Mouse (Mus musculus): ENCODE data around the gene Ptpn3. TPM values are rescaled to one million over a fixed set of nuclear protein-coding genes. Genes with fewer than 3 reads are reported as not detected.

Ptpn3 gene
- polyA plus RNA-seq, 1 experiment from 2014 or later, result 3.8 TPM

DNA sequence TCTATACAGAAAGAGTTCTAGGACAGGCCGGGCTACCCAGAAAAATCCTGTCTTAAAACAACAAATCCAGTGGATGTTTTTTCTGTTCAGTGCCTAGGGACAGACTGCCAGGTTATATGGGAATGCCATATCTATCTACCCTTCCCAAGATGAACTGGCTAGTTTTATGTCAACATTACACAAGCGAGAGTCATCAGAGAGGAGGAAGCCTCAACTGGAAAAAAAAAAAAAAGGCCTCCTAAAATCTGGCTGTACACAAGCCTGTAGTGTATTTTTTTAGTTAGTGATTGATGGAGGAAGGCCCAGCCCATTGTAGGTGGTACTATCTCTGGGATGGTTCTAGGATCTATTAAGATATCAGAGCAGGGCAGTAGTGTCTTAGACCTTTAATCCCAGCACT lies 16.4 kb downstream of the Ptpn3 start:
- H3K9ac ChIP-seq (ENCODE audit: low read depth, low read length), result no peak overlapping the region

GRCm38 (mm10) chr4:57283189-57283588 lies 18.4 kb downstream of the Ptpn3 start:
- DNase-seq (ENCODE audit: low spot score) (no peak), ATAC-seq (ENCODE audit: low read depth) (no peak)
- 80% methylated on average over 3 of the region's 3 CpGs for WGBS
- Histone ChIP-seq H3K4me2 (ENCODE audit: low read depth, low read length) (no peak overlapping the region), H3K9me3 (ENCODE audit: control insufficient read depth, low read length) (no peaks in the 10 kb centered on the region), H3K4me3 (ENCODE audit: low read depth, low read length) (no peak overlapping the region), H3K9ac (ENCODE audit: low read depth, low read length) (no peak overlapping the region), H3K27ac (replicated peaks; ENCODE audit: low read depth, low read length) (no peak overlapping the region), H3K36me3 (ENCODE audit: control insufficient read depth, insufficient read depth, low read length) (no peaks in the 10 kb centered on the region), H3K27me3 (replicated peaks; ENCODE audit: control insufficient read depth, insufficient read depth, low read length) (no peaks in the 10 kb centered on the region), H3K4me1 (ENCODE audit: control insufficient read depth, insufficient read depth, low read length) (peaks cover 12% of the 10 kb centered on the region)

More for the DNA sequence above, 16.4 kb downstream of the Ptpn3 start:
- Histone ChIP-seq H3K27me3 (replicated peaks; ENCODE audit: control insufficient read depth, insufficient read depth, low read length) (no peaks in the 10 kb centered on the region), H3K27ac (replicated peaks; ENCODE audit: low read depth, low read length) (no peak overlapping the region), H3K4me3 (ENCODE audit: low read depth, low read length) (no peak overlapping the region), H3K36me3 (ENCODE audit: control insufficient read depth, insufficient read depth, low read length) (no peaks in the 10 kb centered on the region), H3K4me1 (ENCODE audit: control insufficient read depth, insufficient read depth, low read length) (peaks cover 4% of the 10 kb centered on the region; the same call in 1 of the 2 replicates), H3K4me2 (ENCODE audit: low read depth, low read length) (no peak overlapping the region), H3K9me3 (ENCODE audit: control insufficient read depth, low read length) (no peaks in the 10 kb centered on the region)
- ATAC-seq (ENCODE audit: low read depth), result no peak
- no peak for DNase-seq (ENCODE audit: low spot score)
- 91% methylated on average over 2 of the region's 2 CpGs for WGBS

- H3K4me3 ChIP-seq (ENCODE audit: low read depth, low read length), result no peak overlapping the region
- no peak overlapping the region for H3K4me2 ChIP-seq (ENCODE audit: low read depth, low read length)
- no peaks in the 10 kb centered on the region for H3K9me3 ChIP-seq (ENCODE audit: control insufficient read depth, low read length)
- ATAC-seq (ENCODE audit: low read depth) (no peak), DNase-seq (ENCODE audit: low spot score) (no peak)
- H3K27me3 ChIP-seq (replicated peaks; ENCODE audit: control insufficient read depth, insufficient read depth, low read length), result no peaks in the 10 kb centered on the region
- H3K9ac ChIP-seq (ENCODE audit: low read depth, low read length), result no peak overlapping the region
- peaks cover 12% of the 10 kb centered on the region for H3K4me1 ChIP-seq (ENCODE audit: control insufficient read depth, insufficient read depth, low read length)
- no peaks in the 10 kb centered on the region for H3K36me3 ChIP-seq (ENCODE audit: control insufficient read depth, insufficient read depth, low read length)
- WGBS, result 70% methylated on average over 6 of the region's 6 CpGs
- H3K27ac ChIP-seq (replicated peaks; ENCODE audit: low read depth, low read length), result no peak overlapping the region
Measured at GRCm38 (mm10) chr4:57282630-57283029, 19.0 kb downstream of the Ptpn3 start.

DNA sequence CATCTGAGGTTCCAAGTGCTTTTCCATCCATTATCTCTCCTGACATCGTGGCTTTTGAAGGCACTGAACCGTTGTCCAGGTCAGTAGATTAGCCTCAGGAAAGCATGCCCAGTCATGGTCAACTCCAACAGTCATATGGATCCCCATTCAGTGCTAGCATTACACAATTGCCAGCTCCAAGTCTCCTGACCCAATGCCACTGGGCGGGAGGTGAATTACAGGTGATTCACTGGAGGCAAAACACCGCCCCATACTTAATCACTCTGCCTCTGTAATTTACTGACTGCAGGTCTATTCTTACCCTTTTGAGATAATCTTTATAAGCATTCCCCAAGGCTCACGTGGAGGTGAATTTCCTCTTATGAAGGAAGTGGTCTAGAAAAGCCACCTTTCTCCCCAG lies 19.5 kb downstream of the Ptpn3 start:
- Histone ChIP-seq H3K27ac (replicated peaks; ENCODE audit: low read depth, low read length) (no peak overlapping the region), H3K9ac (ENCODE audit: low read depth, low read length) (no peak overlapping the region), H3K27me3 (replicated peaks; ENCODE audit: control insufficient read depth, insufficient read depth, low read length) (no peaks in the 10 kb centered on the region), H3K36me3 (ENCODE audit: control insufficient read depth, insufficient read depth, low read length) (no peaks in the 10 kb centered on the region), H3K4me1 (ENCODE audit: control insufficient read depth, insufficient read depth, low read length) (peaks cover 12% of the 10 kb centered on the region), H3K4me3 (ENCODE audit: low read depth, low read length) (no peak overlapping the region), H3K4me2 (ENCODE audit: low read depth, low read length) (no peak overlapping the region), H3K9me3 (ENCODE audit: control insufficient read depth, low read length) (no peaks in the 10 kb centered on the region)
- DNase-seq (ENCODE audit: low spot score), result no peak
- WGBS, result 69% methylated on average over 5 of the region's 5 CpGs
- ATAC-seq (ENCODE audit: low read depth), result no peak; the same call in 1 of the 2 replicates

DNA sequence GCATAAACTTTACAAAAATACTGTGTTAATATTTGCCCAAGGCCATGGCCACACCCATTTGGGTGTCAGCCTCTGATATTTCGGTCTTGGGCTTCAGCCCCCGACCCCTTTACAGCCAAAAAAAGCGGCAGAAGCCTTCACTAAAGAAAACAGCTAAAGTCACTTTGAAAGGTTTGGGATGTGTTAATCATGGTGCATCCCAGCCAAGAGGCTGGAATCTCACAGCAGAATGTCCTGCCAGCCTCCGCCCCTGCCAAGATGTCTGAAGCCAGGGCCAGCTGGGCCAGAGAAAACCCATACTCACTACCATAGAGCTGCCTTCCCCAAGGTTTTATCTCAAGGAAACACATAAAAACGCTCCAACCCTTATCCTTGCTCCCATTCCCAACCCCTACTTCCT lies 20.7 kb downstream of the Ptpn3 start:
- no peak overlapping the region for H3K27ac ChIP-seq (replicated peaks; ENCODE audit: low read depth, low read length)
- H3K4me2 ChIP-seq (ENCODE audit: low read depth, low read length), result no peak overlapping the region
- no peak overlapping the region for H3K9ac ChIP-seq (ENCODE audit: low read depth, low read length)
- H3K4me1 ChIP-seq (ENCODE audit: control insufficient read depth, insufficient read depth, low read length), result peaks cover 12% of the 10 kb centered on the region
- no peak overlapping the region for H3K4me3 ChIP-seq (ENCODE audit: low read depth, low read length)
- 81% methylated on average over 5 of the region's 5 CpGs for WGBS
- ATAC-seq (ENCODE audit: low read depth) (no peak), DNase-seq (ENCODE audit: low spot score) (no peak)
- H3K9me3 ChIP-seq (ENCODE audit: control insufficient read depth, low read length), result no peaks in the 10 kb centered on the region
- no peaks in the 10 kb centered on the region for H3K36me3 ChIP-seq (ENCODE audit: control insufficient read depth, insufficient read depth, low read length)
- H3K27me3 ChIP-seq (replicated peaks; ENCODE audit: control insufficient read depth, insufficient read depth, low read length), result no peaks in the 10 kb centered on the region

- ATAC-seq (ENCODE audit: low read depth), result 0 out of 2 replicates have a peak, but pooled peaks have one; percentile 13
- H3K9me3 ChIP-seq (ENCODE audit: control insufficient read depth, low read length), result no peaks in the 10 kb centered on the region
- H3K27me3 ChIP-seq (replicated peaks; ENCODE audit: control insufficient read depth, insufficient read depth, low read length), result no peaks in the 10 kb centered on the region
- no peaks in the 10 kb centered on the region for H3K36me3 ChIP-seq (ENCODE audit: control insufficient read depth, insufficient read depth, low read length)
- H3K4me1 ChIP-seq (ENCODE audit: control insufficient read depth, insufficient read depth, low read length), result peaks cover 12% of the 10 kb centered on the region
- no peak overlapping the region for H3K4me2 ChIP-seq (ENCODE audit: low read depth, low read length)
- no peak overlapping the region for H3K9ac ChIP-seq (ENCODE audit: low read depth, low read length)
- no peak overlapping the region for H3K4me3 ChIP-seq (ENCODE audit: low read depth, low read length)
- no peak overlapping the region for H3K27ac ChIP-seq (replicated peaks; ENCODE audit: low read depth, low read length)
- DNase-seq (ENCODE audit: low spot score), result no peak
- WGBS, result 19% methylated on average over 8 of the region's 8 CpGs
Measured at GRCm38 (mm10) chr4:57279229-57279628, 22.4 kb downstream of the Ptpn3 start.

- H3K4me3 ChIP-seq (ENCODE audit: low read depth, low read length), result no peak overlapping the region
- peaks cover 12% of the 10 kb centered on the region for H3K4me1 ChIP-seq (ENCODE audit: control insufficient read depth, insufficient read depth, low read length)
- no peak overlapping the region for H3K27ac ChIP-seq (replicated peaks; ENCODE audit: low read depth, low read length)
- ATAC-seq (ENCODE audit: low read depth) (no peak), DNase-seq (ENCODE audit: low spot score) (no peak)
- no peaks in the 10 kb centered on the region for H3K9me3 ChIP-seq (ENCODE audit: control insufficient read depth, low read length)
- no peak overlapping the region for H3K9ac ChIP-seq (ENCODE audit: low read depth, low read length)
- no peaks in the 10 kb centered on the region for H3K27me3 ChIP-seq (replicated peaks; ENCODE audit: control insufficient read depth, insufficient read depth, low read length)
- H3K4me2 ChIP-seq (ENCODE audit: low read depth, low read length), result no peak overlapping the region
- 36% methylated on average over 10 of the region's 10 CpGs for WGBS
- H3K36me3 ChIP-seq (ENCODE audit: control insufficient read depth, insufficient read depth, low read length), result no peaks in the 10 kb centered on the region
Measured at GRCm38 (mm10) chr4:57278812-57279211, 22.8 kb downstream of the Ptpn3 start.

DNA sequence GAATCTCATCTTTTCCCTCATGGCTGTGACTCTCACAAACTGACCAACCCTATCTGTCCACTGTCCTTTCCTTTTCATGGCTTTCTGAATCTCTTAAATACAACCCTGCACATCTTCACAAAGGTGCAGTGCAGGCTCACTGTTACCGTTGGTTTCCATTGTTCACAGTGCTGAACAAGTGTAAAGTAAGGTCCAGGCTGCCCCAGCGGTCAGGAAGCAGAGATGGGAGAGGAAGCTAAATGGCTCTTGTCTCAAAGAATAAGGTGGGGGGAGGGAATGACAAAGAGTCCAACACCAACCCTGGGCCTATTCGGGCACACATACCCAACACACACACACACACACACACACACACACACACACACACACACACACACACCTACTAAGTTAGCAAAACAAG lies 24.0 kb downstream of the Ptpn3 start:
- no peaks in the 10 kb centered on the region for H3K27me3 ChIP-seq (replicated peaks; ENCODE audit: control insufficient read depth, insufficient read depth, low read length)
- peaks cover 12% of the 10 kb centered on the region for H3K4me1 ChIP-seq (ENCODE audit: control insufficient read depth, insufficient read depth, low read length)
- ATAC-seq (ENCODE audit: low read depth) (no peak), DNase-seq (ENCODE audit: low spot score) (no peak)
- no peaks in the 10 kb centered on the region for H3K9me3 ChIP-seq (ENCODE audit: control insufficient read depth, low read length)
- no peaks in the 10 kb centered on the region for H3K36me3 ChIP-seq (ENCODE audit: control insufficient read depth, insufficient read depth, low read length)
- no peak overlapping the region for H3K4me2 ChIP-seq (ENCODE audit: low read depth, low read length)
- H3K9ac ChIP-seq (ENCODE audit: low read depth, low read length), result no peak overlapping the region
- no peak overlapping the region for H3K27ac ChIP-seq (replicated peaks; ENCODE audit: low read depth, low read length)
- WGBS, result 79% methylated on average over 3 of the region's 3 CpGs
- H3K4me3 ChIP-seq (ENCODE audit: low read depth, low read length), result no peak overlapping the region

- Histone ChIP-seq H3K27ac (replicated peaks; ENCODE audit: low read depth, low read length) (no peak overlapping the region), H3K9me3 (ENCODE audit: control insufficient read depth, low read length) (no peaks in the 10 kb centered on the region), H3K36me3 (ENCODE audit: control insufficient read depth, insufficient read depth, low read length) (no peaks in the 10 kb centered on the region), H3K4me3 (ENCODE audit: low read depth, low read length) (no peak overlapping the region), H3K9ac (ENCODE audit: low read depth, low read length) (no peak overlapping the region), H3K27me3 (replicated peaks; ENCODE audit: control insufficient read depth, insufficient read depth, low read length) (no peaks in the 10 kb centered on the region), H3K4me1 (ENCODE audit: control insufficient read depth, insufficient read depth, low read length) (peaks cover 7% of the 10 kb centered on the region), H3K4me2 (ENCODE audit: low read depth, low read length) (no peak overlapping the region; the same call in 1 of the 2 replicates)
- ATAC-seq (ENCODE audit: low read depth) (peak; percentile 70), DNase-seq (ENCODE audit: low spot score) (peak; percentile 84)
- 9% methylated on average over 8 of the region's 8 CpGs for WGBS
Measured at GRCm38 (mm10) chr4:57275116-57275743, 26.4 kb downstream of the Ptpn3 start.
